Mouse (Mus musculus) bone marrow, adult 2 months (tissue): ENCODE measurements around the gene Exoc7.

Experiments used
- CTCF ChIP-seq: fragments of 200-500 bp; IDR thresholded peaks from 2 replicates; pipeline ENCODE4 v1.5.1; 2011; ENCODE audit warnings: low read length, control low read depth; ENCODE audit not compliant: control insufficient read depth, insufficient read depth
- POLR2A ChIP-seq: fragments of 200-500 bp; IDR thresholded peaks from 2 replicates; pipeline ENCODE4 v1.6.1; 2011; ENCODE audit warnings: low read depth, mild to moderate bottlenecking, control low read depth, low read length, borderline replicate concordance; ENCODE audit not compliant: control insufficient read depth

- no peak for TF ChIP-seq CTCF
- TF ChIP-seq POLR2A = no peak
Observed at GRCm38 (mm10) chr11:116292401-116292800, 14.6 kb downstream of the Exoc7 start.
